Mouse (Mus musculus) olfactory bulb, adult 2 months (tissue): ENCODE measurements around the gene Tbx1.

Source experiments
- CTCF ChIP-seq: fragments of 200-500 bp; IDR thresholded peaks from 2 replicates; pipeline ENCODE4 v1.5.1; 2012; ENCODE audit warnings: low read depth, mild to moderate bottlenecking, low read length, moderate library complexity; ENCODE audit not compliant: insufficient read depth
- POLR2A ChIP-seq: fragments of 200-500 bp; IDR thresholded peaks from 2 replicates; pipeline ENCODE4 v1.6.1; 2012; ENCODE audit warnings: mild to moderate bottlenecking, low read depth, low read length, moderate library complexity; ENCODE audit not compliant: insufficient read depth

GRCm38 (mm10) chr16:18627163-18627562 lies 36.7 kb upstream of the Tbx1 start:
- TF ChIP-seq CTCF (no peak), POLR2A (no peak)
